ENCODE assay signal across 8 mouse cellular contexts in the genomic region with DNA sequence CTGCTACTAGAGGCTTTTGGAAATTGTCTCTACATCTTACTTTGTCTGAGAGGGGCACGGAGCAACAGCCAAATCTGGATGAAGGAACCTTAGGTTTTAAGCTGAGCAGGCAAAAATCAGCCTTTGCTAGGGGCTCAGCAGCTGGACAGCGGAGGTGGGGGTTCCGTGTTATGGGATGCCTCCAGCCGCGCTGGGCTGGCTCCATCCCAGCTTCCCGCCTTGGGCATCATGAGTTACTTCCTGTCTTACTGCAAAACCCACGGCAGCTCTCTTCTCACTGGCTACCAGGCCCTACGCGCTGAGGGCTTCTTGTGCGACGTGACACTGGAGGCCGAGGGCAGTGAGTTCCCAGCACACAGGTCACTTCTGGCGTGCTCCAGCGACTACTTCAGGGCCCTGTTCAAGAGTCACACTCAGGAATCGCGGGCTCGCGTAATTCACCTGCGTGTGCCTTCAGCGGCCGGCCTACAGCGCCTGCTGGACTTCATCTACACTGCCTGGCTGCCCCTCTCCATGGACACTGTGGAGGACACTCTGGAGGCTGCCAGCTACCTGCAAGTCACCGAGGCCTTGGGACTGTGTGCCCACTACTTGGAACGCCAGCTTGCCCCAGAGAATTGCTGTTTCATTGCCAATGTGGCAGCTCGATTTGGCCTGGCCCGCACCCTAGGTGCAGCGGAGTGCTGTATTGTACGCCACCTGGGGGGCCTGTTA. TPM values are rescaled to one million over a fixed set of nuclear protein-coding genes. Genes with fewer than 3 reads are reported as not detected.
A peak's percentile ranks its signal among the peaks of the same experiment; 100 is the strongest.
DNase-seq lines count a peak whose midpoint lies in the region; ATAC-seq lines count a peak whose summit lies in the region.

A gene (plus strand): TSS at position 229 of the 714 bp plus-strand sequence.

- H3K9ac ChIP-seq in limb, embryonic 13.5 days: no peak within 1 kb of the TSS

- H3K4me3 ChIP-seq in limb, embryonic 13.5 days: peak within 1 kb of the TSS; percentile 25

- no peaks in the 10 kb centered on the region for H3K36me3 ChIP-seq in limb, embryonic 13.5 days

- no peak within 1 kb of the TSS for H3K27ac ChIP-seq in limb, embryonic 13.5 days

- peak within 1 kb of the TSS; percentile 61 for H3K4me2 ChIP-seq in limb, embryonic 13.5 days (replicated peaks)

- peak; percentile 11 for DNase-seq in kidney, postnatal 10 days
- DNase-seq in kidney, adult 18-20 months: no peak
- peak; percentile 46 to 52 for DNase-seq in cerebellum, postnatal 10 days
- peak; percentile 12 for DNase-seq in gastrocnemius, postnatal 25 days
- DNase-seq in retina, postnatal 1 day: peak; percentile 48
- no peak for DNase-seq in spleen, postnatal 14 days (ENCODE audit: low spot score in 2 of 2)
- no peak for DNase-seq in B cell, adult 2 months

- peak; percentile 60 for ATAC-seq in limb, embryonic 13.5 days (ENCODE audit: low FRiP score, low read depth)

- peaks cover 29% of the 10 kb centered on the region for H3K27me3 ChIP-seq in limb, embryonic 13.5 days

- H3K4me1 ChIP-seq in limb, embryonic 13.5 days: peaks cover 9% of the 10 kb centered on the region; the same call in 1 of the 2 replicates

- WGBS in limb, embryonic 13.5 days: 32% methylated on average over 28 of the region's 28 CpGs

- no peaks in the 10 kb centered on the region for H3K9me3 ChIP-seq in limb, embryonic 13.5 days

RNA-seq across cellular contexts. Expression of the gene that starts here (rescaled TPM):
- total RNA-seq in gastrocnemius, postnatal 25 days (2021): 10 to 100 TPM; 21.7 to 33.1 TPM
- 1.4 TPM in 2 replicates for polyA plus RNA-seq in limb, embryonic 13.5 days (2015; fragmentation: Nextera tagmentation; extraction: Ambion mirVana)

Comparison
In these comparisons a context has a peak if more than half of its experiments do, and no peak if none do; other contexts are left out.
1. DNase-seq: peak in kidney, postnatal 10 days (single experiment), cerebellum, postnatal 10 days (2 of 2), gastrocnemius, postnatal 25 days (single experiment) and retina, postnatal 1 day (single experiment); none in kidney, adult 18-20 months (single experiment), spleen, postnatal 14 days (0 of 2) and B cell, adult 2 months (0 of 2).